Mouse (Mus musculus) mesoderm, embryonic 11.5 days (tissue): ENCODE measurements around the gene Itprid2.

Experiments used
- DNase-seq: peaks from one replicate; pipeline ENCODE4 v3.0.0-alpha.2; 2012; ENCODE audit warnings: low read depth, low spot score

Gene Itprid2

DNA sequence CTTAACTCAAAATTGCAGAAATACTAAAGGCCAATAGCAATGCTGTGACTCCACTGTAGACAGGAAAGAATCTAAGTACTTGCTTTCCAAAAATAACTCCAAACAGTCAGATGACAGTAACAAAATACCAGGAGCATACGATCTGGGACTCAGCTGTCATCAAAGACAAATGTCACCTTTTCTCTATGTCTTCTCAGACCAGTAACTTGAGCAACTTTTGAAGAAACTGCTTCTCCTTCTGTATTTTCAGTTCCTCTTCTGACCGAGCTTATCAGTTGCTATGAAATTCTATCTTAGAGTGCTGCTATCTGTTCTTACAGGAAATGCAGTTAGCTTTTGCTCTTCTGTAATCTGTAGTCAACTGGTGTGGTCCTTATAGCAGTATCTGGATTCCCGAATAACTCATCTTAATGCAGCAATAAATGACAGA lies 78.5 kb downstream of the Itprid2 start:
- no peak for DNase-seq

DNA sequence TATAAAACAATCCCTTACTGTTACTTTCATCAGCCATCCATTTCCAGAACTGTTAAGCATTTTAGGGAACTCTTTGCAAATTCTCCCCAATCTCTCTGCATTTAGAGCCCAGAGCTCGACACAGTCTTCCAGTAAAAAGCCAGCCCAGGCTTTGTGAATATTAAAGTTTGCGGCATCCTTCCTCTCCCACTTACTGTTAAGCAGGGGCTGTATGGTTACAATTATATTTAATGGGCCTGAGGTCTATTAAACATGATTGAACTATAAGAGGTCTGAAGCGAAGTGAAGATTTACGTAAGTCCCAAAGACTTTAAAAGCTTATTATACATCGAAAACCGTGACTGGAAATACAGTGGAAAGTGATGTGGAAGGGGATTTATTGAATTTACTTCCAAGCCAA lies 79.6 kb downstream of the Itprid2 start:
- no peak for DNase-seq

DNA sequence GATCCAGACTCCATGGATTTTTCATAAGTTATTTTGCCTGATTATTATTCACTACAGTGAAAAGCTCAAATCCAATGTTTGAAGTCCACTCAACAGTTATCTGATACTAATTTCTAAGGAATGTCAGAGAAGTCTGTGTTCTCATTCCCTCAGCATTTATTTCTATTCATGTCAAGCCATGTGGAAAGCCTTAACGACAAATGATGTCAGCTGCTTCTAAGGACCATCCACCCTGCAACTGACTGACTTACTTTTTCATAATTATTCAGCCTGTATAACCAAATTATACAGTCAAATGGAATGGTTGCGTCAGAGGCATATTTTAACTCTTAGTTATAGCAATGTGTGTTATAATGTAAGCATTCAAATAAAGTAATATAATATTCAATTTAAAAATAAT lies 80.8 kb downstream of the Itprid2 start:
- DNase-seq = no peak

DNA sequence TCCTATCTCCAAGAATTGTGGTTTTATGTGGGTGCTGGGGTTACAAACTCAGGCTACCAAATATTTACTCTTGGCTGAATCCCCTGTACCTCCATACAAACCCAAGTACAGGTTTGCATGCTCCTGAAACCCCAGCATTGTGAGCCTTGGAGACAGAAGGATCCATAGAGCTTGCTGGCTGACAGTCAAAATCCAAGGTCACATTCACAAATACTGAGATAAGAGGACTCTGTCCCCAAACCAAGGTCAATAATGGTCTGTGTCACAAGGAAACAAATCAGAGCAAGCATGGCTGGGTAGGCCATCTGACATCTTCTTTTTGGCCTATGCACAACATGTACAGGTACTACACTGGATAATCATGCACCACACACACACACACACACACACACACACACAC lies 82.7 kb downstream of the Itprid2 start:
- DNase-seq = no peak

DNA sequence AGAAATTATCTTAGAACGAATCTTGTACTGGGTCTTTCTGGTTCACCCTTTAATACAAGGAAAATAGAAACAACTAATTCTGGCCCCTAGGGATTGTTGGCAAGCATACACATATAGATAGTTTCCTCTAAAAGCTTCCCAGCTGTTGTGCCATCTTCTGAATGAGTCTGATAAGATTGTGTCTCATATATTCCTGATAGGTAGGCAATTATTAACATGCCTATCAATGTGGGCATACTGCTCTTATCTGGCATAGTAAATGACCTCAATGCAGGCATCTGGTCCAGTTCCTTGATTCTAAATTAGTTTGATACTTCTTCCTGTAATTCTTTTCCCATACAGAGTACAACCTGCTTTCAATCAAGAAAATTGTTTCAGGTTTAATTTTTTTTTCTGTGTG lies 87.3 kb downstream of the Itprid2 start:
- no peak for DNase-seq
